Mouse (Mus musculus) activated CD4-positive, CD25-positive, alpha-beta regulatory T cell, adult 4 months (primary cell): ENCODE data around the gene Lad1. TPM values are rescaled to one million over a fixed set of nuclear protein-coding genes. Genes with fewer than 3 reads are reported as not detected.

Experiments
- ATAC-seq: one replicate; pipeline ENCODE4 v1.8.0; 2017
- polyA plus RNA-seq, 2 experiments: library from polyadenylated mRNA; unstranded; fragments of 100-300 nt; shearing (Covaris generic); gene quantifications; one replicate each; pipeline ENCODE4 v1.2.1; 2017

Gene Lad1
- polyA plus RNA-seq, 2 experiments from 2014 or later, result 7.8 to 12.4 TPM

- no peak for ATAC-seq
Measured at GRCm38 (mm10) chr1:135810180-135810579, 8.2 kb upstream of the Lad1 start.

- peak; percentile 44 for ATAC-seq
Measured at GRCm38 (mm10) chr1:135811016-135811646, 7.3 kb upstream of the Lad1 start.

- no peak for ATAC-seq
Measured at GRCm38 (mm10) chr1:135812205-135812604, 6.2 kb upstream of the Lad1 start.

- ATAC-seq, result no peak
Measured at GRCm38 (mm10) chr1:135812618-135813017, 5.8 kb upstream of the Lad1 start.

- ATAC-seq, result no peak
Measured at GRCm38 (mm10) chr1:135813071-135813470, 5.3 kb upstream of the Lad1 start.

GRCm38 (mm10) chr1:135813687-135814395, 4.6 kb upstream of the Lad1 start:
- no peak for ATAC-seq

- ATAC-seq, result no peak
Measured at GRCm38 (mm10) chr1:135814531-135814930, 3.9 kb upstream of the Lad1 start.

- ATAC-seq, result peak; percentile 78
Measured at GRCm38 (mm10) chr1:135817595-135817994, 803 bp upstream of the Lad1 start.

- no peak for ATAC-seq
Measured at GRCm38 (mm10) chr1:135820071-135820470, 1.7 kb downstream of the Lad1 start.

GRCm38 (mm10) chr1:135820736-135821364, 2.5 kb downstream of the Lad1 start:
- no peak for ATAC-seq

GRCm38 (mm10) chr1:135821780-135822179, 3.4 kb downstream of the Lad1 start:
- ATAC-seq, result no peak

GRCm38 (mm10) chr1:135828918-135829317, 10.5 kb downstream of the Lad1 start:
- peak; percentile 54 for ATAC-seq

GRCm38 (mm10) chr1:135834206-135834859, 15.9 kb downstream of the Lad1 start:
- ATAC-seq, result no peak

GRCm38 (mm10) chr1:135834983-135835382, 16.6 kb downstream of the Lad1 start:
- no peak for ATAC-seq

- no peak for ATAC-seq
Measured at GRCm38 (mm10) chr1:135835716-135836483, 17.5 kb downstream of the Lad1 start, which contains the start of gene Tnnt2. Gene Tnnt2, plus strand, starts transcription at chr1:135836354.

- no peak for ATAC-seq
Measured at GRCm38 (mm10) chr1:135838626-135839025, 20.2 kb downstream of the Lad1 start.

- ATAC-seq, result no peak
Measured at GRCm38 (mm10) chr1:135839065-135839464, 20.7 kb downstream of the Lad1 start.

GRCm38 (mm10) chr1:135840675-135841395, 22.4 kb downstream of the Lad1 start:
- no peak for ATAC-seq

- ATAC-seq, result no peak
Measured at GRCm38 (mm10) chr1:135843519-135844262, 25.3 kb downstream of the Lad1 start.

GRCm38 (mm10) chr1:135844481-135844880, 26.1 kb downstream of the Lad1 start:
- ATAC-seq, result no peak

- no peak for ATAC-seq
Measured at GRCm38 (mm10) chr1:135846632-135847031, 28.2 kb downstream of the Lad1 start.
